Mouse (Mus musculus) frontal cortex, postnatal 14 days (tissue): Measurements from ENCODE around the gene Elmo3.
"Not testable (repeated sequence)": the region's sequence is repeated elsewhere in the genome, so short reads cannot be mapped to it uniquely, and the experiment has no call there.

ENCODE experiments used
- DNase-seq, 2 experiments: peaks; one replicate each; pipeline ENCODE4 v3.0.0; 2022; ENCODE audit warnings: low spot score in 2 of 2

Elmo3 gene

DNA sequence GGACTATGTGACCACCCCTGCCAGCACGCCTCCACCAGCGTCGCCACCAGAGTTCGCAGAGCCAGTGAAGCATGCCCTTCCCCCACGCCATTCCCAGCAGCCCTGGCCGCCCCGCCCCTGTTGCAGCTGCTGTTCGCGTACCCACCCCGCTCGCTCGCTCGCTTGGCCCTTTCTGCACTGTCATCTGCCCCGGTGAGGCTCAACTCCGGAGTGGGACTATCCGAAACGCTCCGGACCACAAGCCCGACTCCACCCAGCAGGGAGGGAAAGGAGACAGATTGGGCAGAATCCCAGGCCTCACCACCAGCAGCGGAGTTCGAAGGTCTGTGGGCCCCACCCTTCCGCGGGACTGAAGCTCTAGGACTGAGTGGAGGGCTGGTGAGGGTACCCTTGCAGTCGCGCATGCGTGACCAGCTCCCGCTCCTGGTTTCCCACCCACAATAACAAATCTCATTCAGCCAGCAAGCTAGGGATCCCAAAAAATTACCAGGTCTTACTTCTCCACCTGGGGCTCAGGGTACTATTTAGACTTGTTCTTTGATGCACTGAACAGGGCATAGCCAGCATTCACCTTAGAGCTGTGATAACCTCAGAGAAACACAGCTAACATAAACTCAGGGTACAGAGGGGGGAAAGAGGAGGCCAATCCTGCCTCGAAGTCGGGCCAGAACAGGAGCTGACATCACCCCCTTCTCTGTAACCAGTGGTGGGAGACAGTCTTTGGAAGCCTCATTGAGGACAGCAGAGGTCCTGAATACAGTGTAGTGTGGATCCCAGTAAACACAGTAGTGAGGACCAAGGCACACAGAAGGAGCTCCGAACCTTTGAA is 28.9 kb upstream of the Elmo3 start:
- peak in 1 of 2 experiments; percentile 7 for DNase-seq

GRCm38 (mm10) chr8:105278911-105279334 is 26.5 kb upstream of the Elmo3 start:
- DNase-seq, result peak; percentile 70

GRCm38 (mm10) chr8:105280567-105280966 is 24.8 kb upstream of the Elmo3 start:
- no peak for DNase-seq

GRCm38 (mm10) chr8:105281821-105282220 is 23.6 kb upstream of the Elmo3 start:
- no peak for DNase-seq

DNA sequence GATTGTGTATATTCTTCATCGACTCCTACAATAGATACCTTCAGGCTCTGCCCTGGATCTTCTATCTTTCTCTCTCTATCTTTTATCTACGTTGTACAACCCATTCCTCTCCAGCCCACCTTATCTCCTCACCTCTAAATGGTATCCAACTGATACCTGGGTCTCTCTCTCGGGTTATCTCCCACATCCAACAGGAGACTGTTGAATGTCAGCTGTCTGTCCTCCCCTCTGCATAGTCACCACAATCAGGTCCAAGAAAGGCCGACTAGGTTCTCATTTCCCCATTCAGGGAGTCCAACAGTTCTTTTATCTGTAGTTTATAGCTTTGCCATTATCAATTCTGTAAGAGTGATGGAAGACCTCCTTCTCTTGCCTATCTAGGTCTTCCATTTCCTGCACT is 23.2 kb upstream of the Elmo3 start:
- DNase-seq, result no peak

- no peak for DNase-seq
Observed at GRCm38 (mm10) chr8:105283074-105283473, 22.3 kb upstream of the Elmo3 start.

DNA sequence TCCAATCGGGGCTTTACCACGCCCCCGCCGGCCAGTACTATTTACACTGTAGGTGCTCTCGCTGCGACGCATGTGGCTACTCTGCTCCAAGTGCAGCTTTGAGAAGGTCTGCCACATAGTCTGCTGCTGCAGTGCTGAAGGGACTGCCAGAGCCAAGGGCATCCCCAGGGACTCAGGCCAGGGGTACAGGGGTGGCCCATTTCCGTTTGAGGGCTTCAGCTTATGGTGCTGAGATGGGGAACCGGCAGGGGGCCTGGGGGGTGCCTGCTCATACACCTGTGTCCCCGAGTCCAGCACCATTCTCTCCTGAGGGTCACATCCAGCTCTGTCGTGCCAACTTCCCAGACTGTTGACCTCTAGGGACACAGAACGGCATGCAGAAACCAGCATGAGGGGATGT is 19.9 kb upstream of the Elmo3 start:
- DNase-seq, result no peak

DNA sequence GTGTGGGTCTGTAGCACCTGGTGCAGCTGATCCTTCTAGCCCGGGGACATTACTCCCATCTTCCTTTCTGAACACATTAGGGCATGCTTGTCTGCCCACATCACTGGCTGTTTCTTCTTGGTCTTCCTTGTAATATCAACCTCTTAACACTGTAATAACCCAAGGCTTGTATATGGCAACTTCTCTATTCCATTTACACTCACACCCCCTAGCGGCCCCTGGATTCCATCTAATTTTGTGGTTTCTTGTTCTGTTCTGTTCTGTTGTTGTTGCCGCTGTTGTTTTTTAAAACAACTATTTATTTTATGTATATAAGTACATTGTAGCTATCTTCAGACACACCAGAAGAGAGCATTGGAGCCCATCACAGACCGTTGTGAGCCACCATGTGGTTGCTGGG is 18.5 kb upstream of the Elmo3 start:
- no peak for DNase-seq

- no peak for DNase-seq
Observed at GRCm38 (mm10) chr8:105288231-105288630, 17.2 kb upstream of the Elmo3 start.

GRCm38 (mm10) chr8:105288958-105289732 is 16.3 kb upstream of the Elmo3 start:
- peak; percentile 92 to 94 for DNase-seq

GRCm38 (mm10) chr8:105289805-105290460 is 15.5 kb upstream of the Elmo3 start, which contains the start of gene 4931428F04Rik:
Gene 4931428F04Rik (minus strand): TSS chr8:105289864.
- peak in 1 of 2 experiments; percentile 43 for DNase-seq

DNA sequence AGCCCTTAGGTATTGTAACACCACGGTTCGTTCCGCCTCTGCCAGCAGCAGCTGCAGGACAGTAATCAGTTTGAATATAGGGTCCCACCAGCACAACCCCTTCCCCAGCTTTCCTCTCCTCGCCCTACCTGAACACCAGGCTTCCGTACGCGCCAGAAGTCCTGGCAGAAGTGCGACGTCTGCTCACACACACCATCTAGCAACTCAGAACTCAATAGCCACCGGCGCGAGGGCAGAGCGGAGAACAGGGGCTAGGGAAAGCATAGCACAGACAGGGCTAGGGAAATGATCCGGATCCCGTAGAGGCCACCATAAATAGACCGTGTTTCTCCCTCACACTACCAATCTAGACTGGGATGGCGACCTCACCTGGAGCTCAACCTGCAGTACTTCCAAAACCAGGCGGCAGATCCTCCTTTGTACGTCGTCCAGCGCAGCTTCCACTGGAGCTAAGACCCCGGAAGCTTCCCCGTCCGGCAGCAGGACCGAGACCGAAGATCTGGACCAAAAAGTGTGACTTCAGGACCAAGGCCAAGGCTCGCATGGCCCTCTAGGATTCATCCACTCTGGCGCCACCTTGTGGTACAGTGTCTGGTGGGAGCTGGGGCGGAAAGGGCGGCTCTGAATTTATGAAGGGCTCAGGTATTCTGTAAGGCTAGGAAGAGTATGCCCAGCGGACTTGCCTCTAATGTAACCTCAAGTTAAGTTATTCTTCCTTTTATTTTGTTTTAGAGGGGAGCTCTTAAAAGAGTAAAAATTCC is 14.7 kb upstream of the Elmo3 start:
- peak in 1 of 2 experiments; percentile 76 for DNase-seq

- DNase-seq, result not testable (repeated sequence)
Observed at GRCm38 (mm10) chr8:105291364-105291763, 14.0 kb upstream of the Elmo3 start.

DNA sequence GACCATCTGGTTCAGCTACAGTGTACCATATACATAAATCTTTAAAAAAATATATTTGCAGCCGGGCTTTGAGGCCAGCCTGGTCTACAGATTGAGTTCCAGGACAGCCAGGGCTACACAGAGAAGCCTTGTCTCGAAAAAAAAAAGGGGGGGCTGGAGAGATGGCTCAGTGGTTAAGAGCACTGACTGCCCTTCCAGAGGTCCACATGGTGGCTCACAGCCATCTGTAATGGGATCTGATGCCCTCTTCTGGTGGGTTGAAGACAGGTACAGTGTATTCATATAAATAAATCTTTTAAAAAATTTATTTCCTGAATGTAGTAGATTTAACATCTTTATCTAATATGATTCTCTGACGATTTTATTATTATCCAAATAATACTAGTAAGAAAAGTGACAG is 13.6 kb upstream of the Elmo3 start:
- DNase-seq, result not testable (repeated sequence)

- no peak for DNase-seq
Observed at GRCm38 (mm10) chr8:105292471-105292870, 12.9 kb upstream of the Elmo3 start.

GRCm38 (mm10) chr8:105293405-105293804 is 12.0 kb upstream of the Elmo3 start:
- no peak for DNase-seq

- no peak for DNase-seq
Observed at GRCm38 (mm10) chr8:105294776-105295175, 10.6 kb upstream of the Elmo3 start.

DNA sequence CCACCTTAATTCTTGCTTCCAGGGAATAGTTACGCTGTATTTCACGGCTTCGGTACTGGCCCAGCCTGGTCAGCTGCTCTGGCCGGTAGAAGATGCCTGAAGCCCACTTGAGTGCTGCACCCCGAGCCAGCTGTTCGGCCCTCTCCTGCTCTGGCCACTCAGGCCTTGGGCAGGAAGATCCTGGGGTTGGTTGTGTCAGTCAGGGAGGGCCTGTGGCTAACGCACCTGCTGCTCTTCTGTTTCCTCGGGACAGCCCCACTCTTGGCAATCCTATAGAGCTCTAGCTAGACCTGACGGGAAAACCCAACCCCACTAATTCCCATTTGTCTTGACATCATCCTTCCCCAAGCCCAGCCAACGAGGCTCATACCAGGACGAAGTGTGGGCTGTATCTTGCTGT is 10.1 kb upstream of the Elmo3 start:
- DNase-seq, result no peak

DNA sequence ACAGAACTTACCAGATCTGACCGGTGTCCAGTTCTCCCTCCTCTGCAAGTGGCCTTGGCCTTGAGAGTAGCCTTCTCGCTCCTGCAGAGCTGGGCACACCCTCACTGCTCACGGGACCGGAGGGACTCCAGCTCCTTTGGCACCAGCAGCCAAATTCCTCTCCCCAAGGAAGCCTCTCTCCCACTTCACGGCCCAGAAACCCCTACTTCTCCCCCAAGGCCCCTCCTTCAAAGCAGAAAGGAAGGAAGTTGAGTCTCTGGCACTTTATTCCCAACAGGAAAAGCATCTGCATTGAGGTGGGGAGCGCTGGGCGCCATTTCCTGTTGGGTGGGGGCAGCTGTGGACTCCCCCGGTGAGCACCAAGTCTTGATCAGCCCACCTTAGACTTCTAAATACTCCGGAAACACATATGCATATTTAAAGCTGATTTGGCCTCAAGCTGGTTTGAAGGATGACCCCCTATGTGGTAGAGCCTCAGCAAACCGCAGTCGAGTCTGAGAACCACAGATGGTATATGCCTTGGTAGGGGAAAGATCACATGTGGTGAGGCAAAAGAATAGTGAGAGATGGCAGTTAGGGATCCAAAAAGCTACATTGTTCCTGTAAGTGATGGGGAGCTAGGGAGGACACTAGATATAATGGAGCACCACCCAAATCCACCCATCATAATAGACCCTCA is 9.4 kb upstream of the Elmo3 start, which contains the start of gene Exoc3l:
TSS of gene Exoc3l (minus strand) at position 207 of the 679 bp plus-strand sequence.
- DNase-seq, result no peak

GRCm38 (mm10) chr8:105297511-105298192 is 7.7 kb upstream of the Elmo3 start, which contains the start of gene E2f4:
Gene E2f4 (plus strand): TSS chr8:105297663.
- DNase-seq, result peak; percentile 81 to 91
